ENCODE assay signal across 8 mouse cellular contexts in the genomic region with DNA sequence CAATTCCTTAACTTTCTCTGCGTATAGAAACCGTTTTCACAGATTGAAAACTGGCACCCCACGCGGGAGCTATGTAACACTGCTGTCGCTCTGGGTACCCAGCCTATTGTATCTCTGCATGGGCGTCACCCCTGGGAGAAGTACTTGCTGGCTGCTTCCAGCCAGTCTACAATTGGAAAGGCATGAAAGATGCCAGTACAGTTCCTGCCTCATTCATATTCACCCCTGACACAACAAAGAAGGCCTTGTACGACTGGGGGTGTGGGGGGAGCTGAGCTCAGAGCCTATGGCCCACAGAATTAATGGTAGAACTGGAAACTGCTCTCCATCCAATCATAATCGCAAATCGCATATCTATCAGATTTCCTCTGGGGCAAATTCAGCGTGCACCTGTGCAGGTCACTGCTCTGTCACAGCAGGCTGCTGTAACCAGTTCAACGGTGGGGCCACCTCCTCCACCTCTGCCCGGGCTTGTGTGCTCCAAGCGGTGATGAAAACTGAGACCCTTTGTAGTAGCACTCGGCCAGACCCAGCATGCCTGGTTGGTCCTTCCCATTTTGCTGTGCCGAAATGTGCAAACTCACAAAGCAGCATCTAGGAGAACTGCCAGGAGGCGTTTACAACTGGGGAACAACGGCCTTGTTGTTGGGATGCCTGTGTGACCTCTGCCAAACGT. TPM values are rescaled to one million over a fixed set of nuclear protein-coding genes. Genes with fewer than 3 reads are reported as not detected.
DNase-seq lines count a peak whose midpoint lies in the region; ATAC-seq lines count a peak whose summit lies in the region.
"Had no signal": no experiment of that assay in that cellular context is flagged by ENCODE, and none has a peak within 500 bp of the region (broad histone marks: within the 10 kb centered on the region; RNA-seq: fewer than 3 reads in every experiment).

No protein-coding gene starts in this region.

- H3K27ac ChIP-seq in embryonic facial prominence, embryonic 15.5 days (replicated peaks), result peak overlapping the region; percentile 77
- peak overlapping the region; percentile 81 for H3K27ac ChIP-seq in midbrain, embryonic 13.5 days
- H3K27ac ChIP-seq in heart, embryonic 12.5 days (ENCODE audit: poor library complexity, severe bottlenecking), result no peak overlapping the region

- no peak overlapping the region for H3K4me2 ChIP-seq in embryonic facial prominence, embryonic 15.5 days (replicated peaks)
- no peak overlapping the region for H3K4me2 ChIP-seq in midbrain, embryonic 13.5 days (replicated peaks)
- H3K4me2 ChIP-seq in heart, embryonic 12.5 days, result no peak overlapping the region
- H3K4me2 ChIP-seq: lung, embryonic 14.5 days had no signal

- H3K36me3 ChIP-seq in embryonic facial prominence, embryonic 15.5 days, result peaks cover 8% of the 10 kb centered on the region; the same call in 1 of the 2 replicates
- peaks cover 27% of the 10 kb centered on the region for H3K36me3 ChIP-seq in midbrain, embryonic 13.5 days
- H3K36me3 ChIP-seq in heart, embryonic 12.5 days, result peaks cover 40% of the 10 kb centered on the region

- no peak overlapping the region for H3K9ac ChIP-seq in embryonic facial prominence, embryonic 15.5 days
- no peak overlapping the region for H3K9ac ChIP-seq in midbrain, embryonic 13.5 days (replicated peaks)
- H3K9ac ChIP-seq in heart, embryonic 12.5 days, result no peak overlapping the region
- H3K9ac ChIP-seq: lung, embryonic 14.5 days had no signal

- WGBS in embryonic facial prominence, embryonic 15.5 days, result 31% methylated on average over 18 of the region's 18 CpGs
- 64% methylated on average over 18 of the region's 18 CpGs for WGBS in midbrain, embryonic 13.5 days
- WGBS in heart, embryonic 12.5 days, result 77% methylated on average over 18 of the region's 18 CpGs

- ATAC-seq in embryonic facial prominence, embryonic 15.5 days (ENCODE audit: insufficient number of reproducible peaks, low FRiP score, low TSS enrichment, low read depth), result peak; percentile 74
- peak; percentile 85 for ATAC-seq in midbrain, embryonic 13.5 days
- no peak for ATAC-seq in heart, embryonic 12.5 days (ENCODE audit: insufficient number of reproducible peaks, low FRiP score)

- H3K4me3 ChIP-seq in embryonic facial prominence, embryonic 15.5 days (replicated peaks), result no peak overlapping the region
- H3K4me3 ChIP-seq in midbrain, embryonic 13.5 days (replicated peaks), result no peak overlapping the region
- H3K4me3 ChIP-seq in heart, embryonic 12.5 days, result no peak overlapping the region

- H3K4me1 ChIP-seq in embryonic facial prominence, embryonic 15.5 days, result peaks cover 8% of the 10 kb centered on the region; the same call in 1 of the 2 replicates
- H3K4me1 ChIP-seq in midbrain, embryonic 13.5 days (replicated peaks), result 0 out of 2 replicates have a peak, but pooled peaks cover 7% of the 10 kb centered on the region
- no peaks in the 10 kb centered on the region for H3K4me1 ChIP-seq in heart, embryonic 12.5 days (replicated peaks)

- DNase-seq in R1 (ENCODE audit: low read depth, low spot score), result peak; percentile 85
- DNase-seq in layer of hippocampus, adult 11-12 months (ENCODE audit: low spot score), result peak; percentile 79
- DNase-seq in ovary, postnatal 14 days (ENCODE audit: low spot score), result no peak
- no peak for DNase-seq in ovary, adult 18-20 months (ENCODE audit: low spot score)
- DNase-seq: lung, embryonic 14.5 days had no signal

- H3K9me3 ChIP-seq in embryonic facial prominence, embryonic 15.5 days (replicated peaks), result no peaks in the 10 kb centered on the region
- H3K9me3 ChIP-seq in midbrain, embryonic 13.5 days, result no peaks in the 10 kb centered on the region
- no peaks in the 10 kb centered on the region for H3K9me3 ChIP-seq in heart, embryonic 12.5 days (replicated peaks)

- H3K27me3 ChIP-seq in embryonic facial prominence, embryonic 15.5 days, result no peaks in the 10 kb centered on the region
- no peaks in the 10 kb centered on the region for H3K27me3 ChIP-seq in midbrain, embryonic 13.5 days
- H3K27me3 ChIP-seq in heart, embryonic 12.5 days (replicated peaks), result no peaks in the 10 kb centered on the region

RNA-seq across cellular contexts. Expression of gene Psph, which starts 25.2 kb away (rescaled TPM):
- polyA plus RNA-seq in embryonic facial prominence, embryonic 15.5 days (2015; fragmentation: Nextera tagmentation; extraction: Ambion mirVana), result 30.7 and 35.3 TPM in 2 replicates
- polyA plus RNA-seq in midbrain, embryonic 13.5 days (2015; fragmentation: Nextera tagmentation; extraction: Ambion mirVana), result 35.7 and 37.4 TPM in 2 replicates
- 27.0 and 27.4 TPM in 2 replicates for polyA plus RNA-seq in heart, embryonic 12.5 days (2016; fragmentation: Nextera tagmentation; extraction: Ambion mirVana)

RNA-seq across cellular contexts. Expression of gene Nipsnap2, which starts 37.1 kb away (rescaled TPM):
- polyA plus RNA-seq in embryonic facial prominence, embryonic 15.5 days (2015; fragmentation: Nextera tagmentation; extraction: Ambion mirVana), result 103 and 104 TPM in 2 replicates
- polyA plus RNA-seq in midbrain, embryonic 13.5 days (2015; fragmentation: Nextera tagmentation; extraction: Ambion mirVana), result 84.1 and 94.5 TPM in 2 replicates
- 264 and 276 TPM in 2 replicates for polyA plus RNA-seq in heart, embryonic 12.5 days (2016; fragmentation: Nextera tagmentation; extraction: Ambion mirVana)

RNA-seq across cellular contexts. Expression of gene Mrps17, which starts 46.7 kb away (rescaled TPM):
- 187 and 201 TPM in 2 replicates for polyA plus RNA-seq in embryonic facial prominence, embryonic 15.5 days (2015; fragmentation: Nextera tagmentation; extraction: Ambion mirVana)
- polyA plus RNA-seq in midbrain, embryonic 13.5 days (2015; fragmentation: Nextera tagmentation; extraction: Ambion mirVana), result 189 TPM in 2 replicates
- 142 and 145 TPM in 2 replicates for polyA plus RNA-seq in heart, embryonic 12.5 days (2016; fragmentation: Nextera tagmentation; extraction: Ambion mirVana)

RNA-seq across cellular contexts. Expression of gene Sept14, which starts 53.7 kb away (rescaled TPM):
- polyA plus RNA-seq in embryonic facial prominence, embryonic 15.5 days (2015; fragmentation: Nextera tagmentation; extraction: Ambion mirVana), result not detected in 2 replicates
- polyA plus RNA-seq in midbrain, embryonic 13.5 days (2015; fragmentation: Nextera tagmentation; extraction: Ambion mirVana), result not detected in 2 replicates
- not detected in 2 replicates for polyA plus RNA-seq in heart, embryonic 12.5 days (2016; fragmentation: Nextera tagmentation; extraction: Ambion mirVana)
- polyA plus RNA-seq: lung, embryonic 14.5 days had no signal

Comparison
In these comparisons a context has a peak if more than half of its experiments do, and no peak if none do; other contexts are left out.
1. DNase-seq: peak in R1 (single experiment) and layer of hippocampus, adult 11-12 months (single experiment); none in ovary, postnatal 14 days (single experiment) and ovary, adult 18-20 months (single experiment).